8 mouse cellular contexts compared by ENCODE assay signal in genomic region chr2:73427293-73427692, GRCm38 (mm10). TPM values are rescaled to one million over a fixed set of nuclear protein-coding genes. Genes with fewer than 3 reads are reported as not detected.
DNase-seq lines count a peak whose midpoint lies in the region; ATAC-seq lines count a peak whose summit lies in the region.
"Had no signal": no experiment of that assay in that cellular context is flagged by ENCODE, and none has a peak within 500 bp of the region (broad histone marks: within the 10 kb centered on the region; RNA-seq: fewer than 3 reads in every experiment).

No protein-coding gene starts in this region.

- DNase-seq in midbrain, embryonic 14.5 days: peak; percentile 57
- peak; percentile 48 for DNase-seq in R1 (ENCODE audit: low read depth, low spot score)
- DNase-seq in cerebellum, postnatal 25 days: peak; percentile 21 to 54
- peak; percentile 18 to 49 for DNase-seq in kidney, adult 8-10 months
- no peak for DNase-seq in frontal cortex, postnatal 25 days (ENCODE audit: low spot score in 2 of 2)

- WGBS in midbrain, embryonic 14.5 days: 30% methylated on average over 1 of the region's 1 CpGs
- WGBS in midbrain, embryonic 13.5 days: 38% methylated on average over 1 of the region's 1 CpGs

- no peaks in the 10 kb centered on the region for H3K27me3 ChIP-seq in midbrain, embryonic 14.5 days (ENCODE audit: control insufficient read depth, insufficient read depth, low read length)
- no peaks in the 10 kb centered on the region for H3K27me3 ChIP-seq in midbrain, embryonic 13.5 days
- H3K27me3 ChIP-seq: heart, embryonic 15.5 days had no signal

- H3K36me3 ChIP-seq in midbrain, embryonic 14.5 days (ENCODE audit: control insufficient read depth, insufficient read depth, low read length): no peaks in the 10 kb centered on the region
- no peaks in the 10 kb centered on the region for H3K36me3 ChIP-seq in midbrain, embryonic 13.5 days
- H3K36me3 ChIP-seq: heart, embryonic 15.5 days had no signal

- no peaks in the 10 kb centered on the region for H3K4me1 ChIP-seq in midbrain, embryonic 14.5 days (ENCODE audit: control insufficient read depth, insufficient read depth, low read length)
- H3K4me1 ChIP-seq in midbrain, embryonic 13.5 days (replicated peaks): peaks cover 6% of the 10 kb centered on the region
- H3K4me1 ChIP-seq: heart, embryonic 15.5 days had no signal

- no peak overlapping the region for H3K27ac ChIP-seq in midbrain, embryonic 14.5 days (replicated peaks; ENCODE audit: low read depth, low read length)
- H3K27ac ChIP-seq in midbrain, embryonic 13.5 days: no peak overlapping the region
- H3K27ac ChIP-seq: heart, embryonic 15.5 days had no signal

- H3K9ac ChIP-seq in midbrain, embryonic 14.5 days (replicated peaks; ENCODE audit: low read length): no peak overlapping the region
- H3K9ac ChIP-seq in midbrain, embryonic 13.5 days (replicated peaks): no peak overlapping the region
- H3K9ac ChIP-seq: heart, embryonic 15.5 days had no signal

- H3K9me3 ChIP-seq in midbrain, embryonic 14.5 days (ENCODE audit: control insufficient read depth, low read length): no peaks in the 10 kb centered on the region
- H3K9me3 ChIP-seq in midbrain, embryonic 13.5 days: no peaks in the 10 kb centered on the region
- H3K9me3 ChIP-seq: heart, embryonic 15.5 days had no signal

- H3K4me2 ChIP-seq in midbrain, embryonic 14.5 days (ENCODE audit: low read length): no peak overlapping the region
- no peak overlapping the region for H3K4me2 ChIP-seq in midbrain, embryonic 13.5 days (replicated peaks)
- H3K4me2 ChIP-seq: heart, embryonic 15.5 days had no signal

- ATAC-seq in midbrain, embryonic 14.5 days (ENCODE audit: low FRiP score, low TSS enrichment): no peak
- no peak for ATAC-seq in midbrain, embryonic 13.5 days
- peak; percentile 85 for ATAC-seq in megakaryocyte, adult 5-6 weeks (ENCODE audit: poor library complexity, severe bottlenecking)

- H3K4me3 ChIP-seq in midbrain, embryonic 14.5 days (replicated peaks; ENCODE audit: low read depth, low read length): no peak overlapping the region
- H3K4me3 ChIP-seq in midbrain, embryonic 13.5 days (replicated peaks): no peak overlapping the region
- H3K4me3 ChIP-seq: heart, embryonic 15.5 days had no signal

RNA-seq across cellular contexts. Expression of gene Gpr155, which starts 40.9 kb away (rescaled TPM):
- 9.6 and 11.0 TPM in 2 replicates for polyA plus RNA-seq in midbrain, embryonic 14.5 days (2014; fragmentation: Nextera tagmentation; extraction: Ambion mirVana)
- 9.7 and 10.2 TPM in 2 replicates for polyA plus RNA-seq in midbrain, embryonic 13.5 days (2015; fragmentation: Nextera tagmentation; extraction: Ambion mirVana)
- total RNA-seq in megakaryocyte, adult 5-6 weeks (2015): 3.2 and 6.0 TPM in 2 replicates
- 2.5 and 6.3 TPM in 2 replicates for total RNA-seq in megakaryocyte, adult 5-6 weeks (2017)

Comparison
In these comparisons a context has a peak if more than half of its experiments do, and no peak if none do; other contexts are left out.
1. DNase-seq: peak in midbrain, embryonic 14.5 days (single experiment), R1 (single experiment), cerebellum, postnatal 25 days (2 of 2) and kidney, adult 8-10 months (2 of 2); none in frontal cortex, postnatal 25 days (0 of 2).